Mouse (Mus musculus) lung, postnatal 0 days (tissue): Measurements from ENCODE around the gene Sh3tc1.

Experiments used
- CTCF ChIP-seq: IDR thresholded peaks from 2 replicates; pipeline ENCODE4 v1.5.1; 2016; ENCODE audit warnings: antibody characterized with exemption, mild to moderate bottlenecking
- EP300 ChIP-seq: IDR thresholded peaks from 2 replicates; pipeline ENCODE4 v1.6.1; 2016; ENCODE audit warnings: antibody characterized with exemption, mild to moderate bottlenecking, control low read depth

- TF ChIP-seq CTCF, result no peak
- TF ChIP-seq EP300, result no peak
Observed at GRCm38 (mm10) chr5:35733523-35733922, 6.3 kb downstream of the Sh3tc1 start.
